Mouse (Mus musculus) heart, postnatal 0 days (tissue): ENCODE measurements around the gene Ing3. TPM values are rescaled to one million over a fixed set of nuclear protein-coding genes. Genes with fewer than 3 reads are reported as not detected.

ENCODE experiments used
- ATAC-seq: fragments of 200-750 bp; cut with Nextera tagmentation; 2 replicates; pipeline ENCODE4 v1.8.0; 2017; ENCODE audit warnings: low read depth, moderate number of reproducible peaks, moderate library complexity; ENCODE audit not compliant: insufficient read depth
- DNase-seq: peaks from one replicate; pipeline ENCODE4 v3.0.0-alpha.2; 2016; ENCODE audit warnings: low spot score
- H3K27ac ChIP-seq: fragments of 300-500 bp; sonication (generic); 2 replicates; pipeline ENCODE4 v1.5.1; 2014; ENCODE audit warnings: low read depth, mild to moderate bottlenecking
- H3K27me3 ChIP-seq: fragments of 300-500 bp; sonication (generic); 2 replicates; pipeline ENCODE4 v1.6.1; 2014; ENCODE audit warnings: low read length, mixed read lengths; ENCODE audit not compliant: control insufficient read depth, insufficient read depth
- H3K36me3 ChIP-seq: fragments of 300-500 bp; sonication (generic); replicated peaks from 2 replicates; pipeline ENCODE4 v1.6.1; 2014; ENCODE audit warnings: low read length, mixed read lengths; ENCODE audit not compliant: control insufficient read depth, insufficient read depth
- H3K4me1 ChIP-seq: fragments of 300-500 bp; sonication (generic); 2 replicates; pipeline ENCODE4 v1.6.1; 2014; ENCODE audit warnings: antibody characterized with exemption; ENCODE audit not compliant: control insufficient read depth, insufficient read depth
- H3K4me2 ChIP-seq: fragments of 300-500 bp; sonication (generic); 2 replicates; pipeline ENCODE4 v1.6.1; 2014; ENCODE audit warnings: low read depth, mild to moderate bottlenecking, low read length, moderate library complexity
- H3K4me3 ChIP-seq: fragments of 300-500 bp; sonication (generic); 2 replicates; pipeline ENCODE4 v1.5.1; 2014; ENCODE audit warnings: low read depth, low read length
- H3K9ac ChIP-seq: fragments of 300-500 bp; sonication (generic); replicated peaks from 2 replicates; pipeline ENCODE4 v1.6.1; 2014; ENCODE audit warnings: low read depth, low read length, mixed read lengths
- H3K9me3 ChIP-seq: fragments of 300-500 bp; sonication (generic); replicated peaks from 2 replicates; pipeline ENCODE4 v1.6.1; 2016; ENCODE audit warnings: low read length; ENCODE audit not compliant: control insufficient read depth
- CTCF ChIP-seq: IDR thresholded peaks from 2 replicates; pipeline ENCODE4 v1.5.1; 2016; ENCODE audit warnings: antibody characterized with exemption, control low read depth, low read depth
- EP300 ChIP-seq: IDR thresholded peaks from 2 replicates; pipeline ENCODE4 v1.6.1; 2016; ENCODE audit warnings: antibody characterized with exemption, low read depth
- WGBS: fragments of 180-500 bp; shearing (Covaris S2); extraction: QIAGEN DNeasy Blood & Tissue Kit; methylation state at CpG from one replicate; pipeline ENCODE4 v1.1.7; 2014; 5-methylcytosine and 5-hydroxymethylcytosine counted together
- polyA plus RNA-seq: library from polyadenylated mRNA; unstranded; fragments of >200 nt; fragmentation: Nextera tagmentation; extraction: Ambion mirVana; gene quantifications from 2 replicates; pipeline ENCODE4 v1.2.1, GENCODE M21; 2015
- total RNA-seq: library from RNA; depleted of rRNA; stranded (reverse); fragments of >200 nt; gene quantifications from 2 replicates; pipeline ENCODE4 v1.2.3, GENCODE M21; 2014; ENCODE audit warnings: low replicate concordance; rRNA removed

The Ing3 gene
- 11.6 and 18.7 TPM in 2 replicates for total RNA-seq
- 28.4 and 30.5 TPM in 2 replicates for polyA plus RNA-seq

DNA sequence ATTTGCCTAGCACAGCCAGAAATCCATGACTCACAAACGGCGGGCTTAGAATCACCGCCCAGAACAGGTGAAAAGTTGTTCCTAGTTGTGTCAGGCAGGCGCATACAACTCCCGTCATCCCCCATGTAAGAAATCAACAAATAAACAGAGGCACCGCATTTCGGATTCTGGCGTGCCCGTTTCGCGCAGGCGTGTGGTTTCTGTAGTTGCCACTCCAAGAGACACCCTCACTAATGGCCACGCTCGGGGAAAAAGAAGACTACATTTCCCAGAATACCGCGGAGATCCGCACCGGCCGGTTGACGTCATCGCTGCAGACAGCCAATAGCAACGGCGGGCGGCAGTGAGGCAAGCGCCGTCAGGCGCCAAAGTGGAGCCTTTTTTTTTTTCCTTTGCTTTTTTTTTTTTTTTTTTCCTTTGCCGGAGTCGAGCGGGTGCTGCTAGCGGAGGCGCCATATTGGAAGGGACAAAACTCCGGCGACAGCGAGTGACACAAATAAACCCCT lies at the start of gene Ing3:
TSS of gene Ing3 (plus strand) at position 346 of the 506 bp plus-strand sequence.
- DNase-seq (peak; percentile 99), ATAC-seq (peak; percentile 96)
- peak within 1 kb of the TSS; percentile 99 for H3K27ac ChIP-seq
- peak within 1 kb of the TSS; percentile 70 for H3K4me3 ChIP-seq
- no peaks in the 10 kb centered on the region for H3K9me3 ChIP-seq
- TF ChIP-seq EP300, result no peak; the same call in 1 of the 2 replicates
- TF ChIP-seq CTCF, result no peak
- H3K27me3 ChIP-seq, result no peaks in the 10 kb centered on the region
- H3K36me3 ChIP-seq, result peaks cover 17% of the 10 kb centered on the region
- peak within 1 kb of the TSS; percentile 75 for H3K9ac ChIP-seq
- WGBS, result under 1% methylated on average over 35 of the region's 35 CpGs
- peak within 1 kb of the TSS; percentile 72 for H3K4me2 ChIP-seq
- H3K4me1 ChIP-seq, result peaks cover 7% of the 10 kb centered on the region

GRCm38 (mm10) chr6:21909720-21910119 lies 39.7 kb upstream of the Ing3 start:
- Histone ChIP-seq H3K9ac (no peak overlapping the region), H3K4me2 (no peak overlapping the region), H3K27ac (no peak overlapping the region), H3K4me1 (no peaks in the 10 kb centered on the region), H3K36me3 (no peaks in the 10 kb centered on the region), H3K27me3 (no peaks in the 10 kb centered on the region), H3K4me3 (no peak overlapping the region), H3K9me3 (no peaks in the 10 kb centered on the region)
- ATAC-seq (no peak), DNase-seq (no peak)
- no peak for TF ChIP-seq EP300
- no peak for TF ChIP-seq CTCF

GRCm38 (mm10) chr6:21910804-21911203 lies 38.6 kb upstream of the Ing3 start:
- WGBS, result 81% methylated on average over 6 of the region's 6 CpGs

GRCm38 (mm10) chr6:21916591-21916990 lies 32.8 kb upstream of the Ing3 start:
- Histone ChIP-seq H3K9me3 (no peaks in the 10 kb centered on the region), H3K27me3 (no peaks in the 10 kb centered on the region), H3K4me1 (no peaks in the 10 kb centered on the region), H3K9ac (no peak overlapping the region), H3K4me2 (no peak overlapping the region), H3K36me3 (no peaks in the 10 kb centered on the region), H3K4me3 (no peak overlapping the region), H3K27ac (no peak overlapping the region)
- no peak for TF ChIP-seq CTCF
- TF ChIP-seq EP300, result no peak
- ATAC-seq (no peak), DNase-seq (no peak)
- WGBS, result 49% methylated on average over 2 of the region's 2 CpGs

More at GRCm38 (mm10) chr6:21910804-21911203, 38.6 kb upstream of the Ing3 start:
- TF ChIP-seq EP300 (no peak), CTCF (no peak)
- Histone ChIP-seq H3K27me3 (no peaks in the 10 kb centered on the region), H3K9me3 (no peaks in the 10 kb centered on the region), H3K27ac (no peak overlapping the region), H3K9ac (no peak overlapping the region), H3K36me3 (no peaks in the 10 kb centered on the region), H3K4me3 (no peak overlapping the region), H3K4me1 (no peaks in the 10 kb centered on the region), H3K4me2 (no peak overlapping the region)
- DNase-seq, result no peak
- no peak for ATAC-seq

- no peak for TF ChIP-seq EP300
- peak; percentile 8; the same call in 1 of the 2 replicates for TF ChIP-seq CTCF
- Histone ChIP-seq H3K4me1 (no peaks in the 10 kb centered on the region), H3K4me2 (no peak overlapping the region), H3K27me3 (no peaks in the 10 kb centered on the region), H3K4me3 (no peak overlapping the region), H3K27ac (no peak overlapping the region), H3K9me3 (no peaks in the 10 kb centered on the region), H3K36me3 (no peaks in the 10 kb centered on the region), H3K9ac (no peak overlapping the region)
- WGBS, result 45% methylated on average over 1 of the region's 1 CpGs
- no peak for ATAC-seq
- no peak for DNase-seq
These were observed 25.2 kb upstream of the Ing3 start for GRCm38 (mm10) chr6:21924150-21924549.
